Mouse (Mus musculus) cerebellum, adult (tissue): Measurements from ENCODE around the gene Aplp1.

Source experiments
- ATAC-seq: cut with Nextera tagmentation; 2 replicates; pipeline ENCODE4 v1.9.2; 2017; ENCODE audit warnings: mild to moderate bottlenecking, moderate library complexity, mixed read lengths; ENCODE audit not compliant: insufficient number of reproducible peaks, low FRiP score, low TSS enrichment

Aplp1 gene

DNA sequence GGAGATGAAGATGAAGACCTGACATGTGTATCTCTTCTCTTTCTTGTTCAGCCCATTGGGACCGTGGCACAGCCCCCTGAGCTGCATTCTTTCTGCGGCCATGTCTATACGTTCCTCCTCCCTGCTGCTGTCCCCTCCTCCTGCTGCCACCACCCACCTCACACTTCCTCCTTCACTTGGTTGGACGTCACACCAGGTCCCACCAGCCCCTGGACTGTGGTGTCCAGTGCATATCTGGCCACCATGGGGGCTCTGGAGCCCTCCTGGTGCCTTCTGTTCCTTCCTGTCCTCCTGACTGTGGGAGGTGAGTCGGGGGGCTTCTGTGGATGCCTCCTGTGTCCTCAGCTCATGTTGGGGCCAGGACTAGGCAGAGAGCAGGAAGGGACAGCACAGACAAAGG lies 31.7 kb downstream of the Aplp1 start, which contains the start of gene Tyrobp:
Gene Tyrobp, plus strand, starts transcription at position 165 of the 400 bp plus-strand sequence.
- ATAC-seq, result no peak

DNA sequence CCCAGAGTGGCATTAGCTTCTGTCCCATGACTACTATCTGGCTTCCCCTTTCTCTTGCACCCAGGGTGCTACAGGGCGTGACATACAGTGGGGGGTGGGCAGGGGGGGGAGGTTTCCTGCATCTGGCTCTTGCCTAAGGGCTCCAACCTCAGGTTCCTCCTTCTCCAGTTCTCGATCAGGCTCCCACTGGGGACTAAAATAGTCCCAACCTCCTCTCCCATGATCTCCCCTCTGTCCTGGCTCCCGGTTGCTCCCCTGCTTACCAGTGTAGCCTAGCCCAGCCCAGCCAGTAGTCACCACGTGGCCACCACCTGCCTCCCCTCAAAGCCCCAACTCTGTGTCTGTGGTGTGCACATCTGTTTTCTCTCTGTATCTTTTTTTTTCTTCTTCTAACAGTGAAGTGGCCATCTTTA lies 32.6 kb downstream of the Aplp1 start:
- no peak for ATAC-seq

DNA sequence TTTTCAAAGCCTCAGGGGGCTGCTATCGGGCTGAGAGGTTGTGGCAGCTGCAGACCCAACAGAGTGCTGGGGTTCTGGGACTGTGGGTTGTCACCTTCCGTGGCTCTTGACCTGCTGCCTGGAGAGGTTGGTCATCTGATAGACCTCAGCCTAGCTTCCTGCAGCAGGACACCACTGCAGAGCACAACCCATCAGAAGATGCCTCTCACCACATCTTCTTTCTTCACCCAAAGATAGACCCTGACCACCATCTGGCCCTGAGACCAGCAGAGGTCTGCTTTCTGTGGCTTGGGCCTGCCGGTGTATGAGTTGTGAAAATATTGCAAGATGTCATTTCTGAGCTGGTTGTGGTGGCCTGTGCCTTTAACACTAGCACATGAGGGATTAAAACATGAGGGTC lies 34.3 kb downstream of the Aplp1 start:
- no peak for ATAC-seq

DNA sequence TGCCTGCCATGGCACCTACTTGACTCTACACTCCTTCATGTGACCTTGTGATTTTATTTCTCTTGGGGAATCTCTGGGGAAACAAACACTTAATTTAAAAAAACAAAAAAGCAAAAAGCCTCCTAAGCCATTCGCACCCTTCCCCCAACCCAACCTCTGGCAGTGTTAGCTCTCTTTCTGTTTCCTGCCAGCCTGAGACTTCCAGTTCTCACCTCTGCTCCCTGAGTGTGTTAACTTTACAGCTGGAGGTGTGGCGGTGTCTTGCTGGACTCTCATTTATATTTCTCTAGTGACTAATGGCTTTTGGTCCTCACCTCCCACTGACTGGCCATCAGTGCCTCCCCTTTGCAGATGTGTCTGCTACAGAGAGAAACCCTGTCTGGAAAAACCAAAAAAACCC lies 35.5 kb downstream of the Aplp1 start:
- ATAC-seq, result no peak

- no peak for ATAC-seq
These were observed 36.7 kb downstream of the Aplp1 start for GRCm38 (mm10) chr7:30408639-30409038.

GRCm38 (mm10) chr7:30402343-30402742 lies 43.0 kb downstream of the Aplp1 start:
- no peak for ATAC-seq

DNA sequence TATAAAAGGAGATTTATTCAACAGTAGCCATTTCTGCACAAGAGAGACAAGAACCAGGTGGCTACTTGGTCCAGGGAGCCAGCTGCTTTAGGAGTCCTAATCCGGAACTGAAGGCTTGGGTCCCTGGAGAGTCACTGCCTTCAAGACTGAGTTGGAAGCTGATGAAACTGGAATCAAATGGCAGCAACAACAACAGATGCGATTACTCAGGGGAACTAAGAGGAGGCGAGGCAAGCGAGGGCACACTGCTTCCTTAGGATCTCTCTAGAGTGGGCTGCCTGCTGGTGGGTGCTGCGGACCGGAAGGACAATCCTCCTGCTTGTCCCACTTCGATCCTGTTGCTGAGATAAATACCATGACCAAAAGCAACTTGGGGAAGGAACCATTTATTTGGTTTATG lies 45.7 kb downstream of the Aplp1 start:
- ATAC-seq, result no peak

GRCm38 (mm10) chr7:30394871-30395270 lies 50.5 kb downstream of the Aplp1 start:
- ATAC-seq, result no peak

GRCm38 (mm10) chr7:30394379-30394778 lies 51.0 kb downstream of the Aplp1 start:
- no peak for ATAC-seq

DNA sequence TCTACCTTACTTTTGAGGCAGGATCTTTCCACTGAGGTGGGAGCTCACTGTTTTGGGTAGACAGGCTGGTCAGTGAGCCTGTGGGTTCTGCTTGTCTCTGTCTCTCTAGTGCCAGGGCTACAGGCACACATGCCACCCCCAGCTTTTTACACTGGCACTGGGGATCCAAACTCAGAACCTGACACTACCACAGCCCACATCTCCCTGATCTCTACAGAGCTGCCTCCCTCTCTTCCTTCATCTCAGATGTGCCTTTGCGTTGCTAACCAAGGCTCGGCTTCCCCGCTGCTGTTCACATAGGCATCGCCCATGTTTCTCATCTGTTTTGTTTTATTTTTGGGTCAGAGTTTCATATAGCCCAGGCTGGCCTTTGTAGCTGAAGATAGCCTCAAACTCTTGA lies 51.7 kb downstream of the Aplp1 start:
- no peak for ATAC-seq

DNA sequence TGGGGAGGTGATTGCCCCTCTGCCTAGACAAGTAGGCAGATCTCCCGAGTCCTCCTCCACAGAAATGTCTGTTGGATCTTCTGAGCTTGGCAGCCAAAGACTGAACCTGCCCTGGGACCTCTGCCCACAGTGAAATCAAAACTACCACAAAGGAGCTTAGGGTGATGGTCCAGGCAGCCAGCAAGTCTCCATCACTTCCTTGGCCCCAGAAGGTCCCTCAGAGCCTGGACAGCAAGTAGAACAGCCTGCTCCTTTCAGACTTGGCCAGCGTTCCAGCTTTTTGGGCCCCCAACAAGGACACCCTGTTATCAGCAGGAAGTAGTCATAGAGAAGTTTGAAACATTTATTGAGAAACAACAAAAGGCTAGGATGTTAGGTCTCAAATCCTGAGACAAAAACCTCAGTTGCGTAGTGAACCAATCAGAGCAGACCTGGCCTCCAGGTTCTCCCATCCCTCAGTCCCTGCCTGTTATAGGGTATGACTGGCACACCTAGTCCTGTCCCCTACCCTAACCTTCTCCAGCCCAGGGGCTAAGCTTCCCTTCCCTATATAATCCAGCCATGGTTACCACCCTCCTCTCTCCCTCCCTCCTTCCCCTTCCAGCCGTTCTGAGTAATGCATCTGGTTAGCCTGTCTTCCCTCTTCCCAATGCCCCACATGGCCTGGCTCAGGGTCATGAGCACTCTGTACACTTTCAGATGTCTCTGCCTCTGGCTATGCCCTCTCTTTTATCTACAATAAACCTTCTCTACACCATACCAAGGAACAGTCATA lies 52.4 kb downstream of the Aplp1 start:
- no peak for ATAC-seq
